Mouse (Mus musculus): ENCODE data around the gene Stard10. TPM values are rescaled to one million over a fixed set of nuclear protein-coding genes. Genes with fewer than 3 reads are reported as not detected.

Gene Stard10
- polyA plus RNA-seq, 1 experiment from 2014 or later, result 122 TPM

Other genes starting within 250 kb of the Stard10 start
- 4.5 and 4.9 TPM in 2 replicates for gene Fchsd2, start 224.2 kb upstream of the Stard10 start, polyA plus RNA-seq (2015; fragmentation: Nextera tagmentation; extraction: Ambion mirVana)
- gene Atg16l2, start 14.8 kb upstream of the Stard10 start, polyA plus RNA-seq (2015; fragmentation: Nextera tagmentation; extraction: Ambion mirVana), result 5.2 and 5.9 TPM in 2 replicates
- 14.5 and 19.8 TPM in 2 replicates for gene Arap1, start 31.0 kb downstream of the Stard10 start, polyA plus RNA-seq (2015; fragmentation: Nextera tagmentation; extraction: Ambion mirVana)
- gene Gm45837, start 93.8 kb downstream of the Stard10 start, polyA plus RNA-seq (2015; fragmentation: Nextera tagmentation; extraction: Ambion mirVana), result 0.16 TPM in 1 of 2 replicates, not detected in the other
- 12.0 and 13.9 TPM in 2 replicates for gene Pde2a, start 104.6 kb downstream of the Stard10 start, polyA plus RNA-seq (2015; fragmentation: Nextera tagmentation; extraction: Ambion mirVana)

Measured in liver, embryonic 15.5 days (tissue).